Mouse (Mus musculus) CD4-positive naive resting alpha-beta T cell, adult 57 days (primary cell): ENCODE data around the gene Gm16434. TPM values are rescaled to one million over a fixed set of nuclear protein-coding genes. Genes with fewer than 3 reads are reported as not detected.

ENCODE experiments used
- total RNA-seq: library from RNA; stranded (reverse); gene quantifications from one replicate; pipeline ENCODE4 v1.2.4, GENCODE M21; 2023

Gm16434 gene
- not detected for total RNA-seq

GRCm38 (mm10) chr14:7194440-7194839 is at the start of gene Gm16434:
TSS of gene Gm16434 (minus strand) at chr14:7194540.

GRCm38 (mm10) chr14:7174483-7174971 is 19.8 kb downstream of the Gm16434 start, which contains the start of gene Gm3512:
TSS of gene Gm3512 (minus strand) at chr14:7174533.

Other genes starting within 250 kb of the Gm16434 start
- not detected for gene Gm6356, start 220.7 kb downstream of the Gm16434 start, total RNA-seq
- not detected for gene Gm10406, start 167.1 kb downstream of the Gm16434 start, total RNA-seq
- not detected for gene Gm3685, start 149.6 kb downstream of the Gm16434 start, total RNA-seq
- gene Gm3696, start 93.9 kb downstream of the Gm16434 start, total RNA-seq: not detected
- gene Gm6676, start 69.1 kb downstream of the Gm16434 start, total RNA-seq: not detected
- gene Gm3512, start 20.0 kb downstream of the Gm16434 start, total RNA-seq: not detected
- gene Gm3727, start 70.2 kb upstream of the Gm16434 start, total RNA-seq: not detected
- 1.2 TPM for gene Gm3739, start 120.5 kb upstream of the Gm16434 start, total RNA-seq
- gene Gm5797, start 137.9 kb upstream of the Gm16434 start, total RNA-seq: not detected
- gene Gm8374, start 170.6 kb upstream of the Gm16434 start, total RNA-seq: not detected